Comparison of ENCODE assay signal across 10 mouse cellular contexts in the genomic region with DNA sequence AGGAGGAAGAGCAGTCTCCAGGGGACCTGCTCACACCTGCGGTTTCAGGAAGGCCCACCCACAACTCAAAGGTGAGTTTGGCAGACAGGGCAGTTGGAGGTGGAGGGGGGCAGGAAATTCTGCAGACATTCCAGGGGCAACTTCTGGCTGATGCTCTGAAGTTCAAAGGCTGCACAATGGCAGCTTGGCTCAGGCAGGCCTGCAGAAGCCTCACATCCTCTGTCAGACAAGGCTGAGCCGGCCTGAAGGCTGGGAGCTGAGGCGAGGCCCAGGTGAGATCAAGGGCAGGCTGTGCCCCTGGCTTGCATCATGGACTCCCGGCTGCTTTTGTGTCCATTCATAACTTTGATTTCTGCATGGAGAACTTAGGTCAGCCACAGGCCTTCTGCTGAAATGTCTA. TPM values are rescaled to one million over a fixed set of nuclear protein-coding genes. Genes with fewer than 3 reads are reported as not detected.
DNase-seq lines count a peak whose midpoint lies in the region; ATAC-seq and TF ChIP-seq lines count a peak whose summit lies in the region.
"Had no signal": no experiment of that assay in that cellular context is flagged by ENCODE, and none has a peak within 500 bp of the region (broad histone marks: within the 10 kb centered on the region; RNA-seq: fewer than 3 reads in every experiment).

No protein-coding gene starts in this region.

- intact Hi-C loops in gastrocnemius, adult 2 months (cut with DNase I), result no loop called here
- intact Hi-C loops in left cerebral cortex, postnatal 4 days (cut with DNase I), result no loop called here

- ATAC-seq in lung, embryonic 16.5 days (ENCODE audit: low read depth), result peak; percentile 13; the same call in 1 of the 2 replicates
- no peak for ATAC-seq in forebrain, embryonic 14.5 days
- no peak for ATAC-seq in limb, embryonic 12.5 days (ENCODE audit: insufficient number of reproducible peaks, insufficient read depth, low FRiP score, low TSS enrichment, low read depth)
- no peak for ATAC-seq in stomach, embryonic 16.5 days (ENCODE audit: insufficient read depth, low FRiP score)

- no peak for DNase-seq in lung, adult 2 months
- no peak for DNase-seq in forebrain, embryonic 14.5 days (ENCODE audit: low spot score)
- no peak for DNase-seq in gastrocnemius, adult 2 months
- no peak for DNase-seq in left cerebral cortex, postnatal 4 days
- DNase-seq in c-Kit-positive CD71-positive TER-119-positive erythroid progenitor cells, embryonic 14.5 days (ENCODE audit: low spot score), result no peak
- DNase-seq: adrenal gland, adult 8-10 months; heart, adult 11 months had no signal

- no peak overlapping the region for H3K4me3 ChIP-seq in lung, embryonic 16.5 days (ENCODE audit: low read length)
- H3K4me3 ChIP-seq in lung, adult 2 months (replicated peaks; ENCODE audit: extremely low read depth, low read depth, low read length), result no peak overlapping the region
- no peak overlapping the region for H3K4me3 ChIP-seq in forebrain, embryonic 14.5 days (ENCODE audit: low read depth, low read length)
- H3K4me3 ChIP-seq in limb, embryonic 12.5 days (replicated peaks), result no peak overlapping the region
- H3K4me3 ChIP-seq in stomach, embryonic 16.5 days (replicated peaks; ENCODE audit: low read length), result no peak overlapping the region
- H3K4me3 ChIP-seq in gastrocnemius, adult 2 months, result no peak overlapping the region

- no peak overlapping the region for H3K4me2 ChIP-seq in lung, embryonic 16.5 days (ENCODE audit: low read depth, low read length)
- H3K4me2 ChIP-seq in forebrain, embryonic 14.5 days (ENCODE audit: low read length), result no peak overlapping the region
- H3K4me2 ChIP-seq in limb, embryonic 12.5 days, result no peak overlapping the region
- H3K4me2 ChIP-seq in stomach, embryonic 16.5 days (ENCODE audit: low read depth, low read length), result no peak overlapping the region

- WGBS in lung, embryonic 16.5 days, result 18% methylated on average over 4 of the region's 4 CpGs
- 41% methylated on average over 4 of the region's 4 CpGs for WGBS in lung, adult 2 months
- WGBS in forebrain, embryonic 14.5 days, result 62% methylated on average over 4 of the region's 4 CpGs
- WGBS in limb, embryonic 12.5 days, result 21% methylated on average over 4 of the region's 4 CpGs
- 27% methylated on average over 4 of the region's 4 CpGs for WGBS in stomach, embryonic 16.5 days

- H3K9ac ChIP-seq in lung, embryonic 16.5 days (ENCODE audit: low read length), result no peak overlapping the region
- H3K9ac ChIP-seq in forebrain, embryonic 14.5 days (ENCODE audit: low read length), result no peak overlapping the region; the same call in 1 of the 2 replicates
- 0 out of 2 replicates have a peak overlapping the region, but pooled peaks have one; percentile 9 for H3K9ac ChIP-seq in limb, embryonic 12.5 days (replicated peaks)
- H3K9ac ChIP-seq in stomach, embryonic 16.5 days (ENCODE audit: low read length), result 0 out of 2 replicates have a peak overlapping the region, but pooled peaks have one; percentile 7

- TF ChIP-seq CTCF in lung, adult 2 months (IDR thresholded peaks at IDR 0.05; ENCODE audit: insufficient read depth, low read length), result no peak
- TF ChIP-seq CTCF in gastrocnemius, adult 2 months (IDR thresholded peaks at IDR 0.05), result no peak

- H3K27me3 ChIP-seq in lung, embryonic 16.5 days (ENCODE audit: control insufficient read depth, insufficient read depth, low read depth, low read length), result no peaks in the 10 kb centered on the region
- no peaks in the 10 kb centered on the region for H3K27me3 ChIP-seq in forebrain, embryonic 14.5 days (replicated peaks; ENCODE audit: control insufficient read depth, insufficient read depth, low read length)
- H3K27me3 ChIP-seq in limb, embryonic 12.5 days, result peaks cover 5% of the 10 kb centered on the region; the same call in 1 of the 2 replicates
- no peaks in the 10 kb centered on the region for H3K27me3 ChIP-seq in stomach, embryonic 16.5 days (ENCODE audit: control insufficient read depth, insufficient read depth, low read length)

- H3K4me1 ChIP-seq in lung, embryonic 16.5 days (replicated peaks; ENCODE audit: control insufficient read depth, insufficient read depth, low read length), result peaks cover 19% of the 10 kb centered on the region
- peaks cover 7% of the 10 kb centered on the region for H3K4me1 ChIP-seq in lung, adult 2 months (ENCODE audit: control insufficient read depth, insufficient read depth, low read length)
- H3K4me1 ChIP-seq in forebrain, embryonic 14.5 days (ENCODE audit: control insufficient read depth, insufficient read depth, low read length), result no peaks in the 10 kb centered on the region
- peaks cover 35% of the 10 kb centered on the region for H3K4me1 ChIP-seq in limb, embryonic 12.5 days (replicated peaks)
- peaks cover 11% of the 10 kb centered on the region; the same call in 1 of the 2 replicates for H3K4me1 ChIP-seq in stomach, embryonic 16.5 days (ENCODE audit: control insufficient read depth, insufficient read depth, low read length)

- peak overlapping the region; percentile 23; the same call in 1 of the 2 replicates for H3K27ac ChIP-seq in lung, embryonic 16.5 days (ENCODE audit: low read length)
- H3K27ac ChIP-seq in forebrain, embryonic 14.5 days (ENCODE audit: low read depth, low read length), result peak overlapping the region; percentile 48
- H3K27ac ChIP-seq in limb, embryonic 12.5 days, result peak overlapping the region; percentile 74
- 0 out of 2 replicates have a peak overlapping the region, but pooled peaks have one; percentile 6 for H3K27ac ChIP-seq in stomach, embryonic 16.5 days (ENCODE audit: low read length)
- H3K27ac ChIP-seq in gastrocnemius, adult 2 months, result no peak overlapping the region

- no peaks in the 10 kb centered on the region for H3K9me3 ChIP-seq in lung, embryonic 16.5 days (ENCODE audit: control insufficient read depth, low read length)
- H3K9me3 ChIP-seq in forebrain, embryonic 14.5 days (replicated peaks; ENCODE audit: control insufficient read depth, low read length), result no peaks in the 10 kb centered on the region
- H3K9me3 ChIP-seq in limb, embryonic 12.5 days, result no peaks in the 10 kb centered on the region
- no peaks in the 10 kb centered on the region for H3K9me3 ChIP-seq in stomach, embryonic 16.5 days (replicated peaks; ENCODE audit: control insufficient read depth, low read length)

- TF ChIP-seq POLR2A in lung, adult 2 months (IDR thresholded peaks at IDR 0.05; ENCODE audit: borderline replicate concordance, extremely low read depth, low read depth, low read length), result no peak

- H3K36me3 ChIP-seq in lung, embryonic 16.5 days (ENCODE audit: control insufficient read depth, insufficient read depth, low read length), result no peaks in the 10 kb centered on the region
- peaks cover 16% of the 10 kb centered on the region for H3K36me3 ChIP-seq in forebrain, embryonic 14.5 days (ENCODE audit: control insufficient read depth, insufficient read depth, low read length)
- peaks cover 21% of the 10 kb centered on the region; the same call in 1 of the 2 replicates for H3K36me3 ChIP-seq in limb, embryonic 12.5 days
- H3K36me3 ChIP-seq in stomach, embryonic 16.5 days (ENCODE audit: control insufficient read depth, insufficient read depth, low read length), result no peaks in the 10 kb centered on the region

RNA-seq across cellular contexts. Expression of a gene that starts 41.1 kb away (rescaled TPM):
- 19.2 and 21.6 TPM in 2 replicates for polyA plus RNA-seq in lung, embryonic 16.5 days (2015; fragmentation: Nextera tagmentation; extraction: Ambion mirVana)
- polyA plus RNA-seq in lung, adult 2 months (2012; rRNA removed), result 47.0 and 49.9 TPM in 2 replicates
- 49.5 and 52.2 TPM in 2 replicates for polyA plus RNA-seq in forebrain, embryonic 14.5 days (2014; fragmentation: Nextera tagmentation; extraction: Ambion mirVana)
- 25.5 and 27.3 TPM in 2 replicates for polyA plus RNA-seq in limb, embryonic 12.5 days (2016; fragmentation: Nextera tagmentation; extraction: Ambion mirVana)
- polyA plus RNA-seq in stomach, embryonic 16.5 days (2015; fragmentation: Nextera tagmentation; extraction: Ambion mirVana), result 8.5 and 11.9 TPM in 2 replicates
- total RNA-seq in gastrocnemius, adult 2 months (2021), result 10 to 100 TPM; 28.4 to 30.4 TPM
- total RNA-seq in left cerebral cortex, postnatal 4 days (2021), result 100 to 1,000 TPM; 142 to 149 TPM

Comparison
In these comparisons a context has a peak if more than half of its experiments do, and no peak if none do; other contexts are left out.
1. H3K9ac ChIP-seq: peak in limb, embryonic 12.5 days (single experiment) and stomach, embryonic 16.5 days (single experiment); none in lung, embryonic 16.5 days (single experiment) and forebrain, embryonic 14.5 days (single experiment).